11 mouse cellular contexts compared by ENCODE assay signal in the genomic region with DNA sequence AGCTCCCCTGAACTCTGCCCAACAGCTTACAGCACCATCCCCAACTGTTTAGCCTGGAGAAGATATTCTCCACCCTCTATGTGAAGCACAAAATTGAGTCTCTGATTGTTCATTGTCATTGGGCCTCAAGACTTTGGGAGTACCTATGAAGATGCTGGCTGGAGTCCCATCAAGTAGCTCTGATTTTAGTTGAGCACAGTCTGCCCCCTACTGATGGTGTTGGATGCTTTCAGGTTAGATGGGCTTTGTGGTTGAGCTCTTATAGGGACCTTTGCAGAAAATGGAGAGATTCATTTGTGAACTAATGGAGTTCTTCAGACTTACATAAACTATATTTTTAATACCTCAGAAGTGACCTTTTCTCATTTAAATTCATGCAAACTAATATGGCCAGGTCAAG.
DNase-seq lines count a peak whose midpoint lies in the region; ATAC-seq and TF ChIP-seq lines count a peak whose summit lies in the region.
"Had no signal": no experiment of that assay in that cellular context is flagged by ENCODE, and none has a peak within 500 bp of the region (broad histone marks: within the 10 kb centered on the region; RNA-seq: fewer than 3 reads in every experiment).

No protein-coding gene starts in this region.

- in situ Hi-C loops in Patski (cut with MboI; ENCODE audit: low pct_unique_long_range_greater_than_20kb): no loop called here

- no peaks in the 10 kb centered on the region for H3K9me3 ChIP-seq in hindbrain, embryonic 11.5 days (ENCODE audit: control insufficient read depth, low read length)
- H3K9me3 ChIP-seq in hindbrain, embryonic 16.5 days (ENCODE audit: control insufficient read depth, low read length): no peaks in the 10 kb centered on the region
- H3K9me3 ChIP-seq in intestine, embryonic 16.5 days (ENCODE audit: control insufficient read depth, low read length): no peaks in the 10 kb centered on the region
- no peaks in the 10 kb centered on the region for H3K9me3 ChIP-seq in neural tube, embryonic 15.5 days (replicated peaks)
- H3K9me3 ChIP-seq: neural tube, embryonic 12.5 days had no signal

- ATAC-seq in hindbrain, embryonic 11.5 days (ENCODE audit: low FRiP score): no peak
- ATAC-seq in hindbrain, embryonic 16.5 days: no peak
- no peak for ATAC-seq in Patski
- ATAC-seq in intestine, embryonic 16.5 days: 0 out of 2 replicates have a peak, but pooled peaks have one; percentile 4
- no peak for ATAC-seq in neural tube, embryonic 15.5 days (ENCODE audit: low FRiP score)

- CTCF ChIA-PET in Patski (lab: Charles Lee): interaction anchor here (0.8 to 2.5 kb wide), 9 partner anchors 8 to 304 kb away, joined by 3 to 14 read pairs (median 3); no protein-coding TSS in a partner anchor

- no peak overlapping the region for H3K4me3 ChIP-seq in hindbrain, embryonic 11.5 days (ENCODE audit: low read depth, low read length)
- no peak overlapping the region for H3K4me3 ChIP-seq in hindbrain, embryonic 16.5 days (ENCODE audit: low read length)
- H3K4me3 ChIP-seq in intestine, embryonic 16.5 days (ENCODE audit: low read length): no peak overlapping the region
- H3K4me3 ChIP-seq in neural tube, embryonic 15.5 days (replicated peaks): no peak overlapping the region
- H3K4me3 ChIP-seq: limb, embryonic 13.5 days; neural tube, embryonic 12.5 days had no signal

- no peaks in the 10 kb centered on the region for H3K4me1 ChIP-seq in hindbrain, embryonic 11.5 days (replicated peaks; ENCODE audit: control insufficient read depth, insufficient read depth, low read length)
- no peaks in the 10 kb centered on the region for H3K4me1 ChIP-seq in hindbrain, embryonic 16.5 days (ENCODE audit: control insufficient read depth, insufficient read depth, low read depth, low read length)
- H3K4me1 ChIP-seq in intestine, embryonic 16.5 days (ENCODE audit: control insufficient read depth, insufficient read depth, low read length): no peaks in the 10 kb centered on the region
- H3K4me1 ChIP-seq in neural tube, embryonic 15.5 days: no peaks in the 10 kb centered on the region
- H3K4me1 ChIP-seq: limb, embryonic 13.5 days; neural tube, embryonic 12.5 days had no signal

- no peak overlapping the region for H3K27ac ChIP-seq in hindbrain, embryonic 11.5 days (ENCODE audit: low read depth, low read length)
- H3K27ac ChIP-seq in hindbrain, embryonic 16.5 days (ENCODE audit: low read depth, low read length): no peak overlapping the region
- H3K27ac ChIP-seq in intestine, embryonic 16.5 days (ENCODE audit: low read length): no peak overlapping the region
- no peak overlapping the region for H3K27ac ChIP-seq in neural tube, embryonic 15.5 days (replicated peaks)
- H3K27ac ChIP-seq: limb, embryonic 13.5 days; neural tube, embryonic 12.5 days had no signal

- no peaks in the 10 kb centered on the region for H3K27me3 ChIP-seq in hindbrain, embryonic 11.5 days (ENCODE audit: control insufficient read depth, insufficient read depth, low read length)
- H3K27me3 ChIP-seq in hindbrain, embryonic 16.5 days (replicated peaks; ENCODE audit: control insufficient read depth, insufficient read depth, low read length): no peaks in the 10 kb centered on the region
- H3K27me3 ChIP-seq in Patski: no peaks in the 10 kb centered on the region
- no peaks in the 10 kb centered on the region for H3K27me3 ChIP-seq in intestine, embryonic 16.5 days (replicated peaks; ENCODE audit: control insufficient read depth, insufficient read depth, low read length)
- H3K27me3 ChIP-seq in neural tube, embryonic 15.5 days (replicated peaks): no peaks in the 10 kb centered on the region
- H3K27me3 ChIP-seq: limb, embryonic 13.5 days; neural tube, embryonic 12.5 days had no signal

- TF ChIP-seq CTCF in Patski (IDR thresholded peaks at IDR 0.05): peak; percentile 67

- H3K4me2 ChIP-seq in hindbrain, embryonic 11.5 days (replicated peaks; ENCODE audit: low read depth, low read length): no peak overlapping the region
- H3K4me2 ChIP-seq in hindbrain, embryonic 16.5 days (ENCODE audit: low read length): no peak overlapping the region
- no peak overlapping the region for H3K4me2 ChIP-seq in intestine, embryonic 16.5 days (ENCODE audit: low read depth, low read length)
- H3K4me2 ChIP-seq in neural tube, embryonic 15.5 days: no peak overlapping the region
- H3K4me2 ChIP-seq: heart, embryonic 11.5 days; limb, embryonic 13.5 days; neural tube, embryonic 12.5 days had no signal

- POLR2A ChIA-PET in Patski (lab: Charles Lee): interaction anchor here (0.7 kb wide), 1 partner anchor 32 kb away, joined by 3 read pairs; no protein-coding TSS in a partner anchor

- peak; percentile 17 for DNase-seq in hindbrain, embryonic 11.5 days (ENCODE audit: low spot score)
- DNase-seq in B cell, adult 2 months: peak; percentile 4 to 14
- DNase-seq in Patski (ENCODE audit: low read depth, low spot score): no peak
- no peak for DNase-seq in adrenal gland, postnatal 10 days
- no peak for DNase-seq in spleen, adult 18-20 months

- no peak overlapping the region for H3K9ac ChIP-seq in hindbrain, embryonic 11.5 days (ENCODE audit: low read depth, low read length)
- H3K9ac ChIP-seq in hindbrain, embryonic 16.5 days (ENCODE audit: low read depth, low read length): no peak overlapping the region
- H3K9ac ChIP-seq in intestine, embryonic 16.5 days (ENCODE audit: low read depth, low read length): no peak overlapping the region
- no peak overlapping the region for H3K9ac ChIP-seq in neural tube, embryonic 15.5 days (replicated peaks)
- H3K9ac ChIP-seq: limb, embryonic 13.5 days; neural tube, embryonic 12.5 days had no signal

- no peaks in the 10 kb centered on the region for H3K36me3 ChIP-seq in hindbrain, embryonic 11.5 days (ENCODE audit: control insufficient read depth, insufficient read depth, low read length)
- H3K36me3 ChIP-seq in hindbrain, embryonic 16.5 days (ENCODE audit: control insufficient read depth, insufficient read depth, low read length): no peaks in the 10 kb centered on the region
- 0 out of 2 replicates have a peak, but pooled peaks cover 3% of the 10 kb centered on the region for H3K36me3 ChIP-seq in intestine, embryonic 16.5 days (ENCODE audit: control insufficient read depth, insufficient read depth, low read length)
- H3K36me3 ChIP-seq in neural tube, embryonic 15.5 days: no peaks in the 10 kb centered on the region; the same call in 1 of the 2 replicates
- H3K36me3 ChIP-seq: neural tube, embryonic 12.5 days had no signal

Comparison
In these comparisons a context has a peak if more than half of its experiments do, and no peak if none do; other contexts are left out.
1. DNase-seq: peak in hindbrain, embryonic 11.5 days (single experiment) and B cell, adult 2 months (2 of 2); none in Patski (single experiment), adrenal gland, postnatal 10 days (single experiment) and spleen, adult 18-20 months (0 of 2).